Mouse (Mus musculus): Measurements from ENCODE around the gene Vav3.

DNA sequence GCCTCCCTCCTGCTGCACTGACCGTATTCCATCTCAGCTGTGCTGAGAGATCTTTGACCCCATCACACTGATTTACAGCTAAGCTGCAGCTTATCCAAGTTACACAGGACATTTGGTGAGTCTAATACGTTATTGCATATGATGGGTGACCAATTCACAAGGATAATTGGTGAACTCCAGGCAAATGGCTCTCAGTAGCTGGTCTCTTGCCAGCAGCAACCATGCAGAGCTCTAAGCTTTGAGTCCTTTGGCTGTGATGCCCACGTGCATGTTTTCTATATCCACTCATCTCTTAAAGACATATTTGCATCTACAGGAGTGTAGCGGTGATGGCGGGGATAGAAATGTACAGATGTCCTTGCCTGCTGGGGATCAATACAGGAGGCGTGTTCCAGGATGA lies 99.5 kb downstream of the Vav3 start:
- TF ChIP-seq CTCF (IDR thresholded peaks at IDR 0.05; ENCODE audit: extremely low read depth, insufficient read depth, low read length) (no peak), POLR2A (IDR thresholded peaks at IDR 0.05; ENCODE audit: extremely low read depth, insufficient read depth, low read length) (no peak)

All from cortical plate, adult 2 months (tissue).